Mouse (Mus musculus): ENCODE results near the gene Prp2. TPM values are rescaled to one million over a fixed set of nuclear protein-coding genes. Genes with fewer than 3 reads are reported as not detected.

Gene Prp2
- not detected for total RNA-seq (2023)

DNA sequence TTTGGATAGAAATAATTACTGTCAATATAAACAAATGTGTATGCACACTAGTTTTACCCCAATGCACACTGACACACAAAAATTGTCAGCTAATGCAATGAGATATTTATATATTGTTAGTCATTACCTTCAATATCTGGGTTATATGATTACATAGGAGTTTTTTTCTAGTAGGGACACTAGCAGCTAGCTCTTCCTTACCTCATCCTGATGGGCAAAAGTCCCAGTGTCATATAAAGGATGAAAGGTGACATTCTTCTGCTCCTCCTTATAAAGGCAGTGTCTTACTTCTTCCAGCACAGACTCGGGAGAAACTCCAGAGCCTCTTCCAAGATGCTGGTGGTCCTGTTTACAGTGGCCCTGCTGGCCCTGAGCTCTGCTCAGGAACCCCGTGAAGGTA, at the start of gene Prp2:
TSS of gene Prp2 (plus strand) at position 301 of the 400 bp plus-strand sequence.

DNA sequence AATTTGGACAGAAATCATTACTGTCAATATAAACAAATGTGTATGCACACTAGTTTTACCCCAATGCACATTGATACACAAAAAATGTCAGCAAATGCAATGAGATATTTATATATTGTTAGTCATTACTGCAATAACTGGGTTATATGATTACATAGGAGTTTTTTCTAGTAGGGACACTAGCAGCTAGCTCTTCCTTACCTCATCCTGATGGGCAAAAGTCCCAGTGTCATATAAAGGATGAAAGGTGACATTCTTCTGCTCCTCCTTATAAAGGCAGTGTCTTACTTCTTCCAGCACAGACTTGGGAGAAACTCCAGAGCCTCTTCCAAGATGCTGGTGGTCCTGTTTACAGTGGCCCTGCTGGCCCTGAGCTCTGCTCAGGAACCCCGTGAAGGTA, 26.2 kb upstream of the Prp2 start, which contains the start of gene Prh1:
TSS of gene Prh1 (plus strand) at position 301 of the 400 bp plus-strand sequence.

Other genes starting within 250 kb of the Prp2 start
- not detected for gene Gm8882, start 231.8 kb upstream of the Prp2 start, total RNA-seq (2023)
- gene Prh1, start 26.1 kb upstream of the Prp2 start, total RNA-seq (2023): not detected
- gene A630073D07Rik, start 55.6 kb downstream of the Prp2 start, total RNA-seq (2023): not detected
- gene Tas2r120, start 61.0 kb downstream of the Prp2 start, total RNA-seq (2023): not detected
- gene Tas2r121, start 105.1 kb downstream of the Prp2 start, total RNA-seq (2023): not detected
- not detected for gene Tas2r122, start 116.0 kb downstream of the Prp2 start, total RNA-seq (2023)
- not detected for gene Tas2r115, start 142.1 kb downstream of the Prp2 start, total RNA-seq (2023)
- gene Tas2r124, start 158.8 kb downstream of the Prp2 start, total RNA-seq (2023): not detected
- not detected for gene Tas2r102, start 166.2 kb downstream of the Prp2 start, total RNA-seq (2023)
- gene Tas2r136, start 182.2 kb downstream of the Prp2 start, total RNA-seq (2023): not detected
- not detected for gene Tas2r117, start 206.9 kb downstream of the Prp2 start, total RNA-seq (2023)